Mouse (Mus musculus): ENCODE measurements around the gene Tmod4. TPM values are rescaled to one million over a fixed set of nuclear protein-coding genes. Genes with fewer than 3 reads are reported as not detected.

Tmod4 gene
- polyA plus RNA-seq, 1 experiment from 2014 or later, result 1.7 TPM

- Histone ChIP-seq H3K4me3 (replicated peaks; ENCODE audit: low read length) (no peak within 1 kb of the TSS), H3K4me1 (replicated peaks; ENCODE audit: control insufficient read depth, insufficient read depth, low read length) (no peaks in the 10 kb centered on the region), H3K27me3 (ENCODE audit: control insufficient read depth, insufficient read depth, low read length) (no peaks in the 10 kb centered on the region), H3K9me3 (ENCODE audit: control insufficient read depth, low read length) (no peaks in the 10 kb centered on the region), H3K9ac (no peak within 1 kb of the TSS), H3K4me2 (replicated peaks) (no peak within 1 kb of the TSS), H3K27ac (no peak within 1 kb of the TSS), H3K36me3 (replicated peaks; ENCODE audit: control insufficient read depth, insufficient read depth) (peaks cover 18% of the 10 kb centered on the region; the same call in 1 of the 2 replicates)
- DNase-seq (ENCODE audit: low spot score), result no peak
- WGBS, result 84% methylated on average over 10 of the region's 10 CpGs
- no peak for ATAC-seq (ENCODE audit: low FRiP score)
These were observed 17.8 kb downstream of the Tmod4 start, which contains the start of gene Tnfaip8l2 for GRCm38 (mm10) chr3:95141952-95142616. TSS of gene Tnfaip8l2 (minus strand) at chr3:95142360.

GRCm38 (mm10) chr3:95142617-95143011, 18.3 kb downstream of the Tmod4 start:
- Histone ChIP-seq H3K9me3 (ENCODE audit: control insufficient read depth, low read length) (no peaks in the 10 kb centered on the region), H3K4me1 (replicated peaks; ENCODE audit: control insufficient read depth, insufficient read depth, low read length) (no peaks in the 10 kb centered on the region), H3K27ac (no peak overlapping the region), H3K36me3 (replicated peaks; ENCODE audit: control insufficient read depth, insufficient read depth) (peaks cover 18% of the 10 kb centered on the region; the same call in 1 of the 2 replicates), H3K9ac (no peak overlapping the region), H3K27me3 (ENCODE audit: control insufficient read depth, insufficient read depth, low read length) (no peaks in the 10 kb centered on the region), H3K4me3 (replicated peaks; ENCODE audit: low read length) (no peak overlapping the region), H3K4me2 (replicated peaks) (no peak overlapping the region)
- WGBS, result 14% methylated on average over 5 of the region's 5 CpGs
- ATAC-seq (ENCODE audit: low FRiP score) (peak; percentile 78; the same call in 1 of the 2 replicates), DNase-seq (ENCODE audit: low spot score) (peak; percentile 90)

GRCm38 (mm10) chr3:95147924-95148323, 23.6 kb downstream of the Tmod4 start:
- Histone ChIP-seq H3K9ac (no peak overlapping the region), H3K27me3 (ENCODE audit: control insufficient read depth, insufficient read depth, low read length) (no peaks in the 10 kb centered on the region), H3K27ac (no peak overlapping the region), H3K4me3 (replicated peaks; ENCODE audit: low read length) (no peak overlapping the region), H3K9me3 (ENCODE audit: control insufficient read depth, low read length) (no peaks in the 10 kb centered on the region), H3K4me1 (replicated peaks; ENCODE audit: control insufficient read depth, insufficient read depth, low read length) (no peaks in the 10 kb centered on the region), H3K36me3 (replicated peaks; ENCODE audit: control insufficient read depth, insufficient read depth) (no peaks in the 10 kb centered on the region), H3K4me2 (replicated peaks) (no peak overlapping the region)
- ATAC-seq (ENCODE audit: low FRiP score) (no peak), DNase-seq (ENCODE audit: low spot score) (no peak)
- 37% methylated on average over 3 of the region's 3 CpGs for WGBS

DNA sequence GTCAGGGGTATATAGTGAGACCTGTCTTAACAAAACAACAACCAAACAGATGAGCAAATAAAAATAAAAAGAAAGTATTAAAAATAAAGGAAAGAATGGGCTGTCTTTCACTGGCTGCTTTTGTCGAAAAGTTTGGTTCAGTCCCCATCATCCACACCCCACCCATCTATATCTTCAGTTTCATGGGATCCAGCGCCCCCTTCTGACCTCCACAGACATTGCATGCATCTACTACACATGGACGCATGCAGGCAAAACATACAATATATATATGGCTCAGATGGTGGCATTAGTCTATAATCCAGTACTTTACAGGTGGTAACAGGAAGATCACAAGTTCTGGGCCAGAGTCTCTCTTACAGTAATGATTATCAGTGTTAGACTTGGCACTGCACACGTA, 29.6 kb downstream of the Tmod4 start:
- H3K36me3 ChIP-seq (replicated peaks; ENCODE audit: control insufficient read depth, insufficient read depth), result no peaks in the 10 kb centered on the region
- ATAC-seq (ENCODE audit: low FRiP score) (no peak), DNase-seq (ENCODE audit: low spot score) (no peak)
- no peaks in the 10 kb centered on the region for H3K4me1 ChIP-seq (replicated peaks; ENCODE audit: control insufficient read depth, insufficient read depth, low read length)
- WGBS, result 57% methylated on average over 4 of the region's 4 CpGs
- no peak overlapping the region for H3K4me2 ChIP-seq (replicated peaks)
- no peaks in the 10 kb centered on the region for H3K9me3 ChIP-seq (ENCODE audit: control insufficient read depth, low read length)
- no peak overlapping the region for H3K4me3 ChIP-seq (replicated peaks; ENCODE audit: low read length)
- no peak overlapping the region for H3K9ac ChIP-seq
- H3K27ac ChIP-seq, result no peak overlapping the region
- H3K27me3 ChIP-seq (ENCODE audit: control insufficient read depth, insufficient read depth, low read length), result no peaks in the 10 kb centered on the region

GRCm38 (mm10) chr3:95159511-95159986, 35.3 kb downstream of the Tmod4 start:
- ATAC-seq (ENCODE audit: low FRiP score) (no peak), DNase-seq (ENCODE audit: low spot score) (no peak)
- Histone ChIP-seq H3K4me3 (replicated peaks; ENCODE audit: low read length) (peak overlapping the region; percentile 85), H3K4me2 (replicated peaks) (peak overlapping the region; percentile 68), H3K9me3 (ENCODE audit: control insufficient read depth, low read length) (no peaks in the 10 kb centered on the region), H3K27me3 (ENCODE audit: control insufficient read depth, insufficient read depth, low read length) (no peaks in the 10 kb centered on the region), H3K27ac (0 out of 2 replicates have a peak overlapping the region, but pooled peaks have one; percentile 23), H3K36me3 (replicated peaks; ENCODE audit: control insufficient read depth, insufficient read depth) (peaks cover 2% of the 10 kb centered on the region; the same call in 1 of the 2 replicates), H3K9ac (peak overlapping the region; percentile 88), H3K4me1 (replicated peaks; ENCODE audit: control insufficient read depth, insufficient read depth, low read length) (peaks cover 29% of the 10 kb centered on the region)
- WGBS, result 9% methylated on average over 8 of the region's 8 CpGs

DNA sequence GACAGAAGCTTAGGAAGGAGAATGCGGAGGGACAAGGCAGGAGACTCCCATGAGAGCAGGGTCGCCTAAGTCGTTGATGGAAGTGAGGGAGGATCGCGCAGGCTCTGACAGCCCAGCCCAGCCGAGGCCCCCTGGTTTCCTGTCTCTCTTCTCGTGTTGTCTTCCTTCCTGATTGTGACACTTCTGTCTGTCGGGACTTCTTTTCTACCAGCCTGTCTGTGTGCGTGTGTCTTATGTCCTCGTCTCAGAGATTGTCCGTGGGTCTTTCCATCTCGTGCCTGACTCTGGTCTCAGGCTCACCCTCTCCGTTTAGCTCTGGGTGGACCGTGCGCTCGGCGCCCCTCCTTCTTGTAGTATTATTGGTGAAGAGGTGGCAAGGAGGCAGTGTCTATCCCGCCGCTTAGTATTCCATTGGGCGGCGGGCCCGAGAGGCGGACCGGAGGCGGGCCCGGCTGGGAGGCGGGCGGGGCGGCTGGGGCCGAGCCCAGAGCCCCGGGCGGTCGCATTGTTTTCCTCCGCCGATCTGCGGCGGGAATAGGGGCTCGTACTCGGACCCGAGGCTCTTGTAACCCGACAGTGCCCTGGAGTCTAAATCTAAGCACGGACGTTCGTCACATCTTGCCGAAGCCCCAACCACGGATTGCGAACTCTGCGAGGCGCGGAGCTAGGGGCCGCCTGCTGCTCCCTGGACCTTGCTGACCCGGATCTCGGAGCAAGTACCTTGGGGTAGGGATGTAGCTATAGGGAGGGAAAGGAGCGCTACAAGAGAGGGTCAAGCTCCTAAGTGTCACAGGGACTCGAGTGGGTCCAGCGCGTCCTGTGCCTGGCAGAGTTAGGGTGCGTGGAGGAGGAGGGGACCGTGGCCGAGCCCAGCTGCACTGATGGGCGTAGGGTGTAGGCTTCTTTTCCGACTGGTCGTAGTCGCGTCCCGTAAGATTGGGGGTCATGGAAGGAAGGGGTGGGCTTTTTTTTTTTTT, 36.0 kb downstream of the Tmod4 start, which contains the start of gene Sema6c:
Gene Sema6c (plus strand): TSS at position 471 of the 977 bp plus-strand sequence.
- Histone ChIP-seq H3K4me2 (replicated peaks) (peak within 1 kb of the TSS; percentile 68), H3K27me3 (ENCODE audit: control insufficient read depth, insufficient read depth, low read length) (no peaks in the 10 kb centered on the region), H3K9me3 (ENCODE audit: control insufficient read depth, low read length) (no peaks in the 10 kb centered on the region), H3K4me1 (replicated peaks; ENCODE audit: control insufficient read depth, insufficient read depth, low read length) (peaks cover 29% of the 10 kb centered on the region), H3K27ac (peak within 1 kb of the TSS; percentile 79), H3K9ac (peak within 1 kb of the TSS; percentile 88), H3K4me3 (replicated peaks; ENCODE audit: low read length) (peak within 1 kb of the TSS; percentile 85), H3K36me3 (replicated peaks; ENCODE audit: control insufficient read depth, insufficient read depth) (peaks cover 9% of the 10 kb centered on the region)
- ATAC-seq (ENCODE audit: low FRiP score) (peak; percentile 93), DNase-seq (ENCODE audit: low spot score) (peak; percentile 85)
- under 1% methylated on average over 66 of the region's 66 CpGs for WGBS

GRCm38 (mm10) chr3:95161041-95161551, 36.8 kb downstream of the Tmod4 start:
- Histone ChIP-seq H3K9me3 (ENCODE audit: control insufficient read depth, low read length) (no peaks in the 10 kb centered on the region), H3K27me3 (ENCODE audit: control insufficient read depth, insufficient read depth, low read length) (no peaks in the 10 kb centered on the region), H3K36me3 (replicated peaks; ENCODE audit: control insufficient read depth, insufficient read depth) (peaks cover 17% of the 10 kb centered on the region), H3K4me1 (replicated peaks; ENCODE audit: control insufficient read depth, insufficient read depth, low read length) (peaks cover 29% of the 10 kb centered on the region), H3K9ac (peak overlapping the region; percentile 88), H3K27ac (peak overlapping the region; percentile 79), H3K4me3 (replicated peaks; ENCODE audit: low read length) (peak overlapping the region; percentile 85), H3K4me2 (replicated peaks) (peak overlapping the region; percentile 68)
- under 1% methylated on average over 29 of the region's 30 CpGs for WGBS
- ATAC-seq (ENCODE audit: low FRiP score) (no peak; the same call in 1 of the 2 replicates), DNase-seq (ENCODE audit: low spot score) (no peak)

GRCm38 (mm10) chr3:95161618-95162344, 37.5 kb downstream of the Tmod4 start:
- Histone ChIP-seq H3K27ac (peak overlapping the region; percentile 79), H3K36me3 (replicated peaks; ENCODE audit: control insufficient read depth, insufficient read depth) (peaks cover 24% of the 10 kb centered on the region), H3K27me3 (ENCODE audit: control insufficient read depth, insufficient read depth, low read length) (no peaks in the 10 kb centered on the region), H3K4me3 (replicated peaks; ENCODE audit: low read length) (peak overlapping the region; percentile 85), H3K4me1 (replicated peaks; ENCODE audit: control insufficient read depth, insufficient read depth, low read length) (peaks cover 29% of the 10 kb centered on the region), H3K9me3 (ENCODE audit: control insufficient read depth, low read length) (no peaks in the 10 kb centered on the region), H3K4me2 (replicated peaks) (peak overlapping the region; percentile 68), H3K9ac (peak overlapping the region; percentile 88)
- ATAC-seq (ENCODE audit: low FRiP score), result no peak
- no peak for DNase-seq (ENCODE audit: low spot score)
- WGBS, result under 1% methylated on average over 9 of the region's 9 CpGs
